Mouse (Mus musculus) forebrain, embryonic 13.5 days (tissue): ENCODE data around the gene Ercc2. TPM values are rescaled to one million over a fixed set of nuclear protein-coding genes. Genes with fewer than 3 reads are reported as not detected.
A peak's percentile ranks its signal among the peaks of the same experiment; 100 is the strongest.

Experiments used
- ATAC-seq: fragments of 200-750 bp; cut with Nextera tagmentation; 2 replicates; pipeline ENCODE4 v1.8.0; 2017
- H3K27ac ChIP-seq: fragments of 300-500 bp; sonication (generic); 2 replicates; pipeline ENCODE4 v1.5.1; 2015; ENCODE audit warnings: inconsistent platforms, mild to moderate bottlenecking, moderate library complexity
- H3K27me3 ChIP-seq: fragments of 300-500 bp; sonication (generic); 2 replicates; pipeline ENCODE4 v1.6.1; 2015; ENCODE audit warnings: mild to moderate bottlenecking, inconsistent platforms
- H3K36me3 ChIP-seq: fragments of 300-500 bp; sonication (generic); 2 replicates; pipeline ENCODE4 v1.6.1; 2015; ENCODE audit warnings: mild to moderate bottlenecking, inconsistent platforms; ENCODE audit not compliant: poor library complexity, severe bottlenecking
- H3K4me1 ChIP-seq: fragments of 300-500 bp; sonication (generic); 2 replicates; pipeline ENCODE4 v1.6.1; 2015; ENCODE audit warnings: inconsistent platforms
- H3K4me2 ChIP-seq: fragments of 300-500 bp; sonication (generic); 2 replicates; pipeline ENCODE4 v1.6.1; 2015; ENCODE audit warnings: inconsistent platforms, mild to moderate bottlenecking, moderate library complexity
- H3K4me3 ChIP-seq: fragments of 300-500 bp; sonication (generic); 2 replicates; pipeline ENCODE4 v1.5.1; 2015; ENCODE audit warnings: mild to moderate bottlenecking, inconsistent platforms
- H3K9ac ChIP-seq: fragments of 300-500 bp; sonication (generic); 2 replicates; pipeline ENCODE4 v1.6.1; 2015; ENCODE audit warnings: mild to moderate bottlenecking, inconsistent platforms
- H3K9me3 ChIP-seq: fragments of 300-500 bp; sonication (generic); replicated peaks from 2 replicates; pipeline ENCODE4 v1.6.1; 2016; ENCODE audit warnings: inconsistent platforms
- WGBS: fragments of 180-500 bp; shearing (Covaris S2); methylation state at CpG from one replicate; pipeline ENCODE4 v1.1.7; 2015; 5-methylcytosine and 5-hydroxymethylcytosine counted together
- polyA plus RNA-seq: library from polyadenylated mRNA; unstranded; fragments of >200 nt; fragmentation: Nextera tagmentation; extraction: Ambion mirVana; gene quantifications from 2 replicates; pipeline ENCODE4 v1.2.1, GENCODE M21; 2015

Ercc2 gene
- 20.4 and 24.9 TPM in 2 replicates for polyA plus RNA-seq

- H3K4me1 ChIP-seq, result peaks cover 19% of the 10 kb centered on the region
- 7% methylated on average over 34 of the region's 48 CpGs for WGBS
- H3K4me3 ChIP-seq, result peak within 1 kb of the TSS; percentile 95
- no peaks in the 10 kb centered on the region for H3K27me3 ChIP-seq
- H3K27ac ChIP-seq, result peak within 1 kb of the TSS; percentile 44; the same call in 1 of the 2 replicates
- peaks cover 39% of the 10 kb centered on the region for H3K36me3 ChIP-seq
- H3K9me3 ChIP-seq, result no peaks in the 10 kb centered on the region
- H3K4me2 ChIP-seq, result peak within 1 kb of the TSS; percentile 91
- peak; percentile 97 for ATAC-seq
- H3K9ac ChIP-seq, result peak within 1 kb of the TSS; percentile 93
Observed at GRCm38 (mm10) chr7:19381377-19382165, at the start of gene Ercc2. Gene Ercc2, plus strand, starts transcription at chr7:19382010.

- under 1% methylated on average over 49 of the region's 52 CpGs for WGBS
- peak; percentile 71 for ATAC-seq
- H3K4me2 ChIP-seq, result peak overlapping the region; percentile 77
Observed at GRCm38 (mm10) chr7:19332709-19333352, 49.0 kb upstream of the Ercc2 start.

GRCm38 (mm10) chr7:19335583-19335982 is 46.2 kb upstream of the Ercc2 start:
- no peak overlapping the region for H3K27ac ChIP-seq
- H3K9me3 ChIP-seq, result no peaks in the 10 kb centered on the region
- H3K36me3 ChIP-seq, result no peaks in the 10 kb centered on the region
- H3K9ac ChIP-seq, result no peak overlapping the region
- no peaks in the 10 kb centered on the region for H3K27me3 ChIP-seq
- no peak overlapping the region for H3K4me3 ChIP-seq
- no peak overlapping the region for H3K4me2 ChIP-seq
- H3K4me1 ChIP-seq, result peaks cover 7% of the 10 kb centered on the region; the same call in 1 of the 2 replicates
- 41% methylated on average over 3 of the region's 3 CpGs for WGBS
- no peak for ATAC-seq

More at GRCm38 (mm10) chr7:19332709-19333352, 49.0 kb upstream of the Ercc2 start:
- no peaks in the 10 kb centered on the region for H3K9me3 ChIP-seq
- no peaks in the 10 kb centered on the region for H3K36me3 ChIP-seq
- peak overlapping the region; percentile 65 for H3K4me3 ChIP-seq
- no peaks in the 10 kb centered on the region for H3K27me3 ChIP-seq
- H3K27ac ChIP-seq, result peak overlapping the region; percentile 65
- peaks cover 8% of the 10 kb centered on the region for H3K4me1 ChIP-seq
- H3K9ac ChIP-seq, result peak overlapping the region; percentile 81

- H3K9me3 ChIP-seq, result no peaks in the 10 kb centered on the region
- H3K27me3 ChIP-seq, result peaks cover 13% of the 10 kb centered on the region
- no peak for ATAC-seq
- no peak overlapping the region for H3K4me2 ChIP-seq
- no peak overlapping the region for H3K4me3 ChIP-seq
- H3K9ac ChIP-seq, result no peak overlapping the region
- peaks cover 18% of the 10 kb centered on the region for H3K4me1 ChIP-seq
- no peaks in the 10 kb centered on the region for H3K36me3 ChIP-seq
- WGBS, result 67% methylated on average over 10 of the region's 10 CpGs
- H3K27ac ChIP-seq, result no peak overlapping the region
Observed at GRCm38 (mm10) chr7:19337122-19337521, 44.7 kb upstream of the Ercc2 start.

GRCm38 (mm10) chr7:19338060-19338459 is 43.8 kb upstream of the Ercc2 start:
- WGBS, result 58% methylated on average over 2 of the region's 2 CpGs
- Histone ChIP-seq H3K27ac (no peak overlapping the region), H3K4me3 (no peak overlapping the region), H3K27me3 (peaks cover 14% of the 10 kb centered on the region), H3K4me2 (no peak overlapping the region), H3K4me1 (peaks cover 25% of the 10 kb centered on the region), H3K9me3 (no peaks in the 10 kb centered on the region), H3K9ac (no peak overlapping the region), H3K36me3 (no peaks in the 10 kb centered on the region)
- no peak for ATAC-seq

- no peak overlapping the region for H3K27ac ChIP-seq
- ATAC-seq, result no peak
- no peak overlapping the region for H3K4me2 ChIP-seq
- H3K4me3 ChIP-seq, result no peak overlapping the region
- peaks cover 14% of the 10 kb centered on the region for H3K27me3 ChIP-seq
- WGBS, result 73% methylated on average over 7 of the region's 7 CpGs
- no peaks in the 10 kb centered on the region for H3K36me3 ChIP-seq
- H3K9me3 ChIP-seq, result no peaks in the 10 kb centered on the region
- H3K9ac ChIP-seq, result no peak overlapping the region
- peaks cover 21% of the 10 kb centered on the region for H3K4me1 ChIP-seq
Observed at GRCm38 (mm10) chr7:19338596-19338995, 43.2 kb upstream of the Ercc2 start.

GRCm38 (mm10) chr7:19341250-19341649 is 40.6 kb upstream of the Ercc2 start:
- 21% methylated on average over 10 of the region's 10 CpGs for WGBS
- Histone ChIP-seq H3K4me2 (peak overlapping the region; percentile 93), H3K27ac (no peak overlapping the region), H3K9ac (no peak overlapping the region), H3K9me3 (no peaks in the 10 kb centered on the region), H3K4me3 (no peak overlapping the region), H3K27me3 (peaks cover 14% of the 10 kb centered on the region), H3K36me3 (no peaks in the 10 kb centered on the region), H3K4me1 (peaks cover 35% of the 10 kb centered on the region)
- no peak for ATAC-seq

- H3K4me1 ChIP-seq, result peaks cover 36% of the 10 kb centered on the region
- no peak overlapping the region for H3K27ac ChIP-seq
Observed at GRCm38 (mm10) chr7:19341761-19342409, 39.9 kb upstream of the Ercc2 start.

GRCm38 (mm10) chr7:19342481-19343027 is 39.3 kb upstream of the Ercc2 start:
- WGBS, result under 1% methylated on average over 27 of the region's 27 CpGs

More at GRCm38 (mm10) chr7:19341761-19342409, 39.9 kb upstream of the Ercc2 start:
- Histone ChIP-seq H3K36me3 (no peaks in the 10 kb centered on the region), H3K9ac (peak overlapping the region; percentile 72), H3K4me3 (peak overlapping the region; percentile 47), H3K27me3 (peaks cover 14% of the 10 kb centered on the region), H3K9me3 (no peaks in the 10 kb centered on the region), H3K4me2 (peak overlapping the region; percentile 93)
- under 1% methylated on average over 41 of the region's 41 CpGs for whole genome bisulfite sequencing
- 0 out of 2 replicates have a peak, but pooled peaks have one; percentile 11 for ATAC-seq

GRCm38 (mm10) chr7:19343210-19343808 is 38.5 kb upstream of the Ercc2 start:
- H3K4me3 ChIP-seq, result peak overlapping the region; percentile 4; the same call in 1 of the 2 replicates
- H3K9ac ChIP-seq, result no peak overlapping the region
- 1% methylated on average over 11 of the region's 11 CpGs for WGBS
- peaks cover 5% of the 10 kb centered on the region for H3K36me3 ChIP-seq
- no peaks in the 10 kb centered on the region for H3K9me3 ChIP-seq
- no peak for ATAC-seq
- peak overlapping the region; percentile 93 for H3K4me2 ChIP-seq
- no peak overlapping the region for H3K27ac ChIP-seq
- peaks cover 36% of the 10 kb centered on the region for H3K4me1 ChIP-seq
- peaks cover 14% of the 10 kb centered on the region for H3K27me3 ChIP-seq

More at GRCm38 (mm10) chr7:19342481-19343027, 39.3 kb upstream of the Ercc2 start:
- peaks cover 14% of the 10 kb centered on the region for H3K27me3 ChIP-seq
- peak overlapping the region; percentile 93 for H3K4me2 ChIP-seq
- H3K9me3 ChIP-seq, result no peaks in the 10 kb centered on the region
- H3K4me3 ChIP-seq, result peak overlapping the region; percentile 47
- no peak overlapping the region for H3K27ac ChIP-seq
- no peaks in the 10 kb centered on the region for H3K36me3 ChIP-seq
- H3K4me1 ChIP-seq, result peaks cover 36% of the 10 kb centered on the region
- ATAC-seq, result peak; percentile 17; the same call in 1 of the 2 replicates
- H3K9ac ChIP-seq, result peak overlapping the region; percentile 72

- H3K4me1 ChIP-seq, result peaks cover 36% of the 10 kb centered on the region
- peak within 1 kb of the TSS; percentile 84 for H3K4me2 ChIP-seq
- no peak for ATAC-seq
- H3K9ac ChIP-seq, result peak within 1 kb of the TSS; percentile 77
- peak within 1 kb of the TSS; percentile 84 for H3K27ac ChIP-seq
- H3K4me3 ChIP-seq, result peak within 1 kb of the TSS; percentile 70
- H3K27me3 ChIP-seq, result peaks cover 14% of the 10 kb centered on the region
- H3K36me3 ChIP-seq, result peaks cover 15% of the 10 kb centered on the region
- no peaks in the 10 kb centered on the region for H3K9me3 ChIP-seq
- 27% methylated on average over 12 of the region's 12 CpGs for WGBS
Observed at GRCm38 (mm10) chr7:19344237-19344847, 37.5 kb upstream of the Ercc2 start, which contains the start of gene Ercc1. Gene Ercc1, plus strand, starts transcription at chr7:19344778.
